In the genomic region with DNA sequence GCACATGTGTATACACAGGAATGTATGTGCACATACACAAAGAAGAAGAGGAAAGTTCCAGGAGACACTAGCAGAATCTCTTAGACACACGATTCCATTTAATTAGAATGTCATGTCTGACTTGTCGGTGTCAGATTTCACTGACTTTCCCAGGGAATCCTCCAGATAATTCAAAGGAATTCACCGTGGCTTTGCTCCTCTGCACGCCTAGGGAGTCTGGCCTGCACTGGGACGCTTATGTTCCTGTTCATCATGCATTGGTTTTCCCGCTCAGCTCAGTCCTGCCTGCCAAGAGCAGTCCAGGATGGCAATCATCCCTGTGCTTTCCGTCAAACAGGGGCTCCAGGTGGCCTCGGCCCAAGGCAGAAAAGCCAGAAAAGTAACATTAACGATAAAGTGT, we compare ENCODE assay signal across 20 mouse cellular contexts. TPM values are rescaled to one million over a fixed set of nuclear protein-coding genes. Genes with fewer than 3 reads are reported as not detected.
DNase-seq lines count a peak whose midpoint lies in the region; ATAC-seq and TF ChIP-seq lines count a peak whose summit lies in the region.
"Had no signal": no experiment of that assay in that cellular context is flagged by ENCODE, and none has a peak within 500 bp of the region (broad histone marks: within the 10 kb centered on the region; RNA-seq: fewer than 3 reads in every experiment).

No protein-coding gene starts in this region.

- intact Hi-C loops in gastrocnemius, postnatal 14 days (cut with DNase I; ENCODE audit: low total_unique reads): no loop called here
- intact Hi-C loops in heart, adult 2 months (cut with DNase I): no loop called here

- no peaks in the 10 kb centered on the region for H3K27me3 ChIP-seq in midbrain, embryonic 10.5 days (ENCODE audit: low read depth, poor library complexity, severe bottlenecking)
- H3K27me3 ChIP-seq in midbrain, embryonic 16.5 days (ENCODE audit: control insufficient read depth, insufficient read depth, low read depth, low read length): no peaks in the 10 kb centered on the region
- no peaks in the 10 kb centered on the region for H3K27me3 ChIP-seq in embryonic facial prominence, embryonic 11.5 days (ENCODE audit: control insufficient read depth, insufficient read depth, low read length)
- no peaks in the 10 kb centered on the region; the same call in 1 of the 2 replicates for H3K27me3 ChIP-seq in heart, adult 2 months (ENCODE audit: control insufficient read depth, insufficient read depth, low read length)
- H3K27me3 ChIP-seq: heart, embryonic 13.5 days; intestine, embryonic 15.5 days; Patski had no signal

- TF ChIP-seq EP300 in heart, adult 2 months (IDR thresholded peaks at IDR 0.05; ENCODE audit: insufficient read depth, low read depth, low read length): no peak

- no peak overlapping the region for H3K4me3 ChIP-seq in midbrain, embryonic 10.5 days
- no peak overlapping the region for H3K4me3 ChIP-seq in midbrain, embryonic 16.5 days (ENCODE audit: low read depth, low read length)
- H3K4me3 ChIP-seq in embryonic facial prominence, embryonic 11.5 days (ENCODE audit: low read depth, low read length): no peak overlapping the region
- no peak overlapping the region for H3K4me3 ChIP-seq in heart, adult 2 months
- H3K4me3 ChIP-seq: heart, embryonic 13.5 days; intestine, embryonic 15.5 days had no signal

- no peak for TF ChIP-seq POLR2A in heart, adult 2 months (IDR thresholded peaks at IDR 0.05; ENCODE audit: insufficient read depth, low read depth, low read length)

- H3K36me3 ChIP-seq in midbrain, embryonic 10.5 days: no peaks in the 10 kb centered on the region
- no peaks in the 10 kb centered on the region for H3K36me3 ChIP-seq in midbrain, embryonic 16.5 days (ENCODE audit: control insufficient read depth, insufficient read depth, low read length)
- no peaks in the 10 kb centered on the region for H3K36me3 ChIP-seq in embryonic facial prominence, embryonic 11.5 days (replicated peaks; ENCODE audit: control insufficient read depth, insufficient read depth, low read depth, low read length)
- no peaks in the 10 kb centered on the region for H3K36me3 ChIP-seq in heart, adult 2 months (ENCODE audit: control insufficient read depth, insufficient read depth, low read length)
- H3K36me3 ChIP-seq: heart, embryonic 13.5 days; intestine, embryonic 15.5 days had no signal

- 44% methylated on average over 9 of the region's 9 CpGs for WGBS in midbrain, embryonic 10.5 days
- WGBS in midbrain, embryonic 16.5 days: 27% methylated on average over 9 of the region's 9 CpGs
- WGBS in embryonic facial prominence, embryonic 11.5 days: 24% methylated on average over 9 of the region's 9 CpGs
- 51% methylated on average over 9 of the region's 9 CpGs for whole genome bisulfite sequencing in heart, adult 2 months

- TF ChIP-seq CTCF in heart, adult 2 months (IDR thresholded peaks at IDR 0.05): no peak

- no peaks in the 10 kb centered on the region for H3K79me2 ChIP-seq in heart, adult 2 months (replicated peaks; ENCODE audit: control insufficient read depth, insufficient read depth, low read length)

- no peak overlapping the region for H3K4me2 ChIP-seq in midbrain, embryonic 16.5 days (ENCODE audit: low read length)
- no peak overlapping the region for H3K4me2 ChIP-seq in embryonic facial prominence, embryonic 11.5 days (ENCODE audit: low read depth, low read length)
- H3K4me2 ChIP-seq: heart, embryonic 13.5 days; intestine, embryonic 15.5 days; midbrain, embryonic 11.5 days had no signal

- no peak for ATAC-seq in midbrain, embryonic 16.5 days
- ATAC-seq in embryonic facial prominence, embryonic 11.5 days (replicated peaks; ENCODE audit: insufficient number of reproducible peaks, low FRiP score, low TSS enrichment, low read depth): no peak
- ATAC-seq: intestine, embryonic 15.5 days; lung, postnatal 0 days; Patski had no signal

- DNase-seq in gastrocnemius, postnatal 14 days: peak; percentile 6
- no peak for DNase-seq in gastrocnemius, adult 18-20 months (ENCODE audit: low spot score)
- DNase-seq in midbrain, embryonic 10.5 days (ENCODE audit: low spot score): peak; percentile 13
- peak; percentile 47 for DNase-seq in embryonic facial prominence, embryonic 11.5 days (ENCODE audit: low spot score)
- no peak for DNase-seq in right cerebral cortex, postnatal 25 days
- DNase-seq in right cerebral cortex, postnatal 14 days: no peak
- DNase-seq in heart, adult 2 months: no peak
- DNase-seq: cerebellum, adult 11-12 months; cerebellum, postnatal 36 days; gastrocnemius, postnatal 25 days; heart, postnatal 4 days; left cerebral cortex, postnatal 4 days; thymus, adult 18-20 months had no signal

- peaks cover 10% of the 10 kb centered on the region; the same call in 1 of the 2 replicates for H3K4me1 ChIP-seq in midbrain, embryonic 10.5 days
- no peaks in the 10 kb centered on the region for H3K4me1 ChIP-seq in midbrain, embryonic 16.5 days (ENCODE audit: control insufficient read depth, insufficient read depth, low read length)
- peaks cover 2% of the 10 kb centered on the region; the same call in 1 of the 2 replicates for H3K4me1 ChIP-seq in embryonic facial prominence, embryonic 11.5 days (ENCODE audit: control insufficient read depth, insufficient read depth, low read length)
- H3K4me1 ChIP-seq in heart, adult 2 months (ENCODE audit: control insufficient read depth, insufficient read depth, low read length): no peaks in the 10 kb centered on the region
- H3K4me1 ChIP-seq: heart, embryonic 13.5 days; intestine, embryonic 15.5 days had no signal

- H3K9ac ChIP-seq in midbrain, embryonic 16.5 days (ENCODE audit: low read depth, low read length): no peak overlapping the region
- H3K9ac ChIP-seq in embryonic facial prominence, embryonic 11.5 days (replicated peaks; ENCODE audit: low read length): no peak overlapping the region
- H3K9ac ChIP-seq in heart, adult 2 months (ENCODE audit: low read depth, low read length): no peak overlapping the region
- H3K9ac ChIP-seq: heart, embryonic 13.5 days; intestine, embryonic 15.5 days; liver, embryonic 14.5 days had no signal

- no peak overlapping the region for H3K27ac ChIP-seq in midbrain, embryonic 10.5 days (replicated peaks)
- no peak overlapping the region for H3K27ac ChIP-seq in midbrain, embryonic 16.5 days (ENCODE audit: low read length)
- H3K27ac ChIP-seq in embryonic facial prominence, embryonic 11.5 days (replicated peaks; ENCODE audit: low read depth, low read length): no peak overlapping the region
- no peak overlapping the region for H3K27ac ChIP-seq in heart, adult 2 months
- H3K27ac ChIP-seq: heart, embryonic 13.5 days; intestine, embryonic 15.5 days; liver, embryonic 14.5 days had no signal

- H3K9me3 ChIP-seq in midbrain, embryonic 10.5 days (replicated peaks): no peaks in the 10 kb centered on the region
- H3K9me3 ChIP-seq in midbrain, embryonic 16.5 days (replicated peaks; ENCODE audit: control insufficient read depth, low read length, poor library complexity, severe bottlenecking): no peaks in the 10 kb centered on the region
- H3K9me3 ChIP-seq in embryonic facial prominence, embryonic 11.5 days (replicated peaks; ENCODE audit: control insufficient read depth, low read length): no peaks in the 10 kb centered on the region
- H3K9me3 ChIP-seq: intestine, embryonic 15.5 days had no signal

RNA-seq across cellular contexts. Expression of a gene that starts 34.9 kb away (rescaled TPM):
- 10 to 100 TPM; 45.3 to 47.9 TPM for total RNA-seq in gastrocnemius, postnatal 14 days (2021)
- total RNA-seq in gastrocnemius, adult 18-20 months (2021): 10 to 100 TPM; 64.2 to 64.9 TPM
- polyA plus RNA-seq in midbrain, embryonic 10.5 days (2016; fragmentation: Nextera tagmentation; extraction: Ambion mirVana): 21.1 and 22.0 TPM in 2 replicates
- 44.5 and 49.9 TPM in 2 replicates for polyA plus RNA-seq in midbrain, embryonic 16.5 days (2015; fragmentation: Nextera tagmentation; extraction: Ambion mirVana)
- polyA plus RNA-seq in embryonic facial prominence, embryonic 11.5 days (2014; fragmentation: Nextera tagmentation; extraction: Ambion mirVana): 14.6 and 17.8 TPM in 2 replicates
- 10 to 100 TPM; 55.0 to 69.5 TPM for total RNA-seq in heart, adult 2 months (2021)
- 42.5 and 76.5 TPM in 2 replicates for polyA plus RNA-seq in heart, adult 2 months (2012; rRNA removed)

Comparison
In these comparisons a context has a peak if more than half of its experiments do, and no peak if none do; other contexts are left out.
1. DNase-seq: peak in gastrocnemius, postnatal 14 days (single experiment), midbrain, embryonic 10.5 days (single experiment) and embryonic facial prominence, embryonic 11.5 days (single experiment); none in gastrocnemius, adult 18-20 months (single experiment), right cerebral cortex, postnatal 25 days (single experiment), right cerebral cortex, postnatal 14 days (single experiment) and heart, adult 2 months (0 of 2).